Mouse (Mus musculus) CH12.LX (cell line): ENCODE results near the gene Itgal. TPM values are rescaled to one million over a fixed set of nuclear protein-coding genes. Genes with fewer than 3 reads are reported as not detected.

Source experiments
- DNase-seq: peaks from one replicate; pipeline ENCODE4 v3.0.0-alpha.2; 2013; ENCODE audit errors: extremely low read depth
- H3K27ac ChIP-seq: 2 replicates; pipeline ENCODE4 v1.5.1; 2012; ENCODE audit warnings: low read depth, mild to moderate bottlenecking, control low read depth, moderate library complexity; ENCODE audit not compliant: insufficient read depth
- H3K27me3 ChIP-seq: replicated peaks from 2 replicates; pipeline ENCODE3; 2012; ENCODE audit warnings: inconsistent platforms
- H3K36me3 ChIP-seq, 2 experiments: replicated peaks in 1 of 2; 2 replicates each; pipeline versions ENCODE3 to v1.6.1; 2012; ENCODE audit warnings: inconsistent platforms in 1 of 2, low read length in 1 of 2, mild to moderate bottlenecking in 1 of 2, mixed read lengths in 1 of 2, moderate library complexity in 1 of 2; ENCODE audit not compliant: control insufficient read depth in 1 of 2, insufficient read depth in 1 of 2
- H3K4me1 ChIP-seq, 2 experiments: 2 replicates each; pipeline ENCODE4 v1.6.1; 2012; ENCODE audit warnings: inconsistent platforms in 1 of 2, moderate library complexity in 1 of 2; ENCODE audit not compliant: insufficient read depth in 2 of 2, control insufficient read depth in 1 of 2
- H3K4me2 ChIP-seq: 2 replicates; pipeline ENCODE4 v1.6.1; 2012; ENCODE audit warnings: low read depth, mild to moderate bottlenecking, control low read depth; ENCODE audit not compliant: poor library complexity, insufficient read depth, severe bottlenecking
- H3K4me3 ChIP-seq, 3 experiments: fragments of 150-350 bp in 1 of 3; sonication (generic) in 1 of 3; replicated peaks in 1 of 3; 2 replicates each; pipeline versions ENCODE3 to v1.5.1; 2011 to 2012; ENCODE audit warnings: low read depth in 2 of 3, low read length in 2 of 3, mild to moderate bottlenecking in 2 of 3, moderate library complexity in 2 of 3, control low read depth in 1 of 3, improper control_type of control experiment in 1 of 3, inconsistent platforms in 1 of 3, mixed read lengths in 1 of 3; ENCODE audit not compliant: poor library complexity in 1 of 3
- H3K79me2 ChIP-seq: replicated peaks from 2 replicates; pipeline ENCODE4 v1.6.1; 2012; ENCODE audit warnings: mild to moderate bottlenecking, moderate library complexity; ENCODE audit not compliant: control insufficient read depth, poor library complexity, insufficient read depth, severe bottlenecking; ENCODE audit errors: extremely low read depth
- H3K9ac ChIP-seq: 2 replicates; pipeline ENCODE4 v1.6.1; 2012; ENCODE audit warnings: low read depth, mild to moderate bottlenecking, control low read depth, moderate library complexity; ENCODE audit not compliant: insufficient read depth
- H3K9me3 ChIP-seq: replicated peaks from 2 replicates; pipeline ENCODE3; 2012; ENCODE audit warnings: low read length, inconsistent platforms, mixed read lengths
- BHLHE40 ChIP-seq: IDR thresholded peaks from 2 replicates; pipeline ENCODE4 v1.6.1; 2011; ENCODE audit warnings: mild to moderate bottlenecking, low read depth, low read length, improper control_type of control experiment
- CHD1 ChIP-seq: IDR thresholded peaks from 2 replicates; pipeline ENCODE4 v1.6.1; 2012; ENCODE audit warnings: low read depth, low read length, improper control_type of control experiment, inconsistent platforms
- E2F4 ChIP-seq: IDR thresholded peaks from 2 replicates; pipeline ENCODE4 v1.6.1; 2011; ENCODE audit warnings: low read depth, low read length, improper control_type of control experiment; ENCODE audit not compliant: insufficient replicate concordance
- EP300 ChIP-seq: IDR thresholded peaks from 2 replicates; pipeline ENCODE4 v1.6.1; 2011; ENCODE audit warnings: low read length, improper control_type of control experiment
- ETS1 ChIP-seq: conservative IDR thresholded peaks from 2 replicates; pipeline ENCODE4 v1.6.1; 2012; ENCODE audit warnings: low read depth, mild to moderate bottlenecking, inconsistent platforms, low read length, improper control_type of control experiment, moderate library complexity
- GABPA ChIP-seq: IDR thresholded peaks from 2 replicates; pipeline ENCODE4 v1.6.1; 2012; ENCODE audit warnings: low read depth, low read length, improper control_type of control experiment, inconsistent platforms; ENCODE audit not compliant: insufficient replicate concordance
- HCFC1 ChIP-seq: IDR thresholded peaks from 2 replicates; pipeline ENCODE4 v1.6.1; 2012; ENCODE audit warnings: low read depth, mild to moderate bottlenecking, inconsistent platforms, low read length, improper control_type of control experiment
- IRF4 ChIP-seq: IDR thresholded peaks from 2 replicates; pipeline ENCODE4 v1.6.1; 2014; ENCODE audit warnings: low read depth, mild to moderate bottlenecking, inconsistent platforms, low read length, improper control_type of control experiment
- JUND ChIP-seq: conservative IDR thresholded peaks from 2 replicates; pipeline ENCODE4 v1.6.1; 2011; ENCODE audit warnings: low read depth, low read length, improper control_type of control experiment
- MAZ ChIP-seq: IDR thresholded peaks from 2 replicates; pipeline ENCODE4 v1.6.1; 2012; ENCODE audit warnings: low read depth, mild to moderate bottlenecking, inconsistent platforms, low read length, improper control_type of control experiment, moderate library complexity
- MEF2A ChIP-seq: IDR thresholded peaks from 2 replicates; pipeline ENCODE4 v1.6.1; 2014; ENCODE audit warnings: low read depth, mild to moderate bottlenecking, inconsistent platforms, low read length, improper control_type of control experiment, borderline replicate concordance
- MXI1 ChIP-seq: IDR thresholded peaks from 2 replicates; pipeline ENCODE4 v1.6.1; 2011; ENCODE audit warnings: mild to moderate bottlenecking, low read depth, low read length, improper control_type of control experiment
- NRF1 ChIP-seq: IDR thresholded peaks from 2 replicates; pipeline ENCODE4 v1.6.1; 2014; ENCODE audit warnings: low read depth, mild to moderate bottlenecking, inconsistent platforms, low read length, improper control_type of control experiment, moderate library complexity
- POLR2AphosphoS2 ChIP-seq: IDR thresholded peaks from 2 replicates; pipeline ENCODE4 v1.6.1; 2011; ENCODE audit warnings: low read depth, low read length, improper control_type of control experiment
- SIN3A ChIP-seq: IDR thresholded peaks from 2 replicates; pipeline ENCODE4 v1.6.1; 2012; ENCODE audit warnings: low read length, improper control_type of control experiment, inconsistent platforms
- SMC3 ChIP-seq: IDR thresholded peaks from 2 replicates; pipeline ENCODE4 v1.6.1; 2011; ENCODE audit warnings: low read depth, low read length, improper control_type of control experiment
- UBTF ChIP-seq: IDR thresholded peaks from 2 replicates; pipeline ENCODE4 v1.6.1; 2012; ENCODE audit warnings: low read depth, mild to moderate bottlenecking, inconsistent platforms, low read length, improper control_type of control experiment, moderate library complexity
- USF1 ChIP-seq: IDR thresholded peaks from 2 replicates; pipeline ENCODE4 v1.6.1; 2014; ENCODE audit warnings: low read depth, mild to moderate bottlenecking, inconsistent platforms, low read length, improper control_type of control experiment
- USF2 ChIP-seq: conservative IDR thresholded peaks from 2 replicates; pipeline ENCODE4 v1.6.1; 2011; ENCODE audit warnings: low read depth, low read length, improper control_type of control experiment
- ZC3H11A ChIP-seq: IDR thresholded peaks from 2 replicates; pipeline ENCODE4 v1.6.1; 2012; ENCODE audit warnings: low read depth, mild to moderate bottlenecking, inconsistent platforms, low read length, improper control_type of control experiment
- ZMIZ1 ChIP-seq: IDR thresholded peaks from 2 replicates; pipeline ENCODE4 v1.6.1; 2012; ENCODE audit warnings: low read depth, mild to moderate bottlenecking, inconsistent platforms, low read length, improper control_type of control experiment
- ZNF384 ChIP-seq: IDR thresholded peaks from 2 replicates; pipeline ENCODE4 v1.6.1; 2012; ENCODE audit warnings: low read depth, low read length, improper control_type of control experiment, inconsistent platforms
- dilution Hi-C: fragments of 300-500 bp; cut with MboI; formaldehyde crosslinking; loops from 2 replicates; pipeline ENCODE4 v1.14.3; 2020; ENCODE audit warnings: low sequenced_read_pairs; ENCODE audit not compliant: extremely low pct_unique_long_range_greater_than_20kb, extremely low pct_ligation_motif_present
- in situ Hi-C: fragments of 300-500 bp; cut with MboI; formaldehyde crosslinking; loops from 3 replicates; pipeline ENCODE4 v1.14.3; 2019; ENCODE audit warnings: low sequenced_read_pairs, low pct_ligation_motif_present, low pct_unique_long_range_greater_than_20kb, mixed read lengths
- polyA plus RNA-seq: library from polyadenylated mRNA; unstranded; fragments of >175 nt; gene quantifications from 2 replicates; pipeline ENCODE4 v1.2.1, GENCODE M21; 2012; ENCODE audit warnings: low read depth; ENCODE audit not compliant: insufficient read length
- total RNA-seq, 2 experiments: library from RNA; depleted of rRNA; stranded (reverse); fragments of 300-350 nt in 1 of 2; fragments of >200 nt in 1 of 2; gene quantifications; 2 replicates each; pipeline ENCODE4 v1.2.3; 2012 to 2014

Itgal gene
- total and polyA plus RNA-seq, 3 experiments: 43.9 to 177 (median 69.0) TPM

GRCm38 (mm10) chr7:127280092-127280491 lies 16.0 kb upstream of the Itgal start (continued):
- TF ChIP-seq MAZ (no peak), ZC3H11A (no peak), CHD1 (peak; percentile 34; the same call in 1 of the 2 replicates), ETS1 (peak; percentile 62), NRF1 (0 out of 2 replicates have a peak, but pooled peaks have one; percentile 5)

DNA sequence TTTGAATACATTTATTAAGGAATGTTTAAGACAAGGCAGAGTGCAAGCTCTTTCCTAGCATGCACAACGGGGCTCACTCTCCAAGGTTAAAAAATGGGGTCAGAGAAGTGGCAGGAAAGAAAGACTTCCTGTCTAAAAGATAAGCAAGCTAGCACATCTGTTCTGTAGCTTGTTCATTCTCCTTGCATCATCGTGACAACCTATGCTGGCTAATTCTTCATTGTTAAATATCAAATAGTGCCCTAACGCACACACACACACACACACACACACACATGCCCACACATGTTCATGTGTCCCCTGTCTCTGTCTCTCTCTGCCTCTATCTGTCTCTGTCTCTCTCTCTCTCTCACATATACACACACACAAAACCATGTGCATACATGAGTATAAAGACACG lies 14.9 kb upstream of the Itgal start:
- Histone ChIP-seq H3K4me1 (peaks cover 37 to 77% of the 10 kb centered on the region in 2 experiments), H3K27me3 (no peaks in the 10 kb centered on the region), H3K4me3 (no peak overlapping the region), H3K9ac (no peak overlapping the region), H3K27ac (no peak overlapping the region), H3K79me2 (no peaks in the 10 kb centered on the region), H3K4me2 (no peak overlapping the region)
- no peak for DNase-seq
- TF ChIP-seq JUND: no peak
- no peak for TF ChIP-seq BHLHE40
- TF ChIP-seq HCFC1: no peak
- no peak for TF ChIP-seq E2F4
- no peak for TF ChIP-seq GABPA
- TF ChIP-seq USF2: no peak
- TF ChIP-seq SMC3: no peak
- no peak for TF ChIP-seq UBTF
- TF ChIP-seq MXI1: no peak
- TF ChIP-seq EP300: no peak
- no peak for TF ChIP-seq MEF2A
- TF ChIP-seq IRF4: no peak
- TF ChIP-seq ZNF384: no peak
- TF ChIP-seq ZMIZ1: no peak
- TF ChIP-seq CHD1: no peak
- no peak for TF ChIP-seq POLR2AphosphoS2
- no peak for TF ChIP-seq USF1
- TF ChIP-seq SIN3A: no peak
- TF ChIP-seq, all 38 proteins: peak for 0
- dilution Hi-C loops (no loop called here), in situ Hi-C loops (no loop called here)
- Histone ChIP-seq H3K9me3 (no peaks in the 10 kb centered on the region), H3K36me3 (peaks cover 0 to under 1% of the 10 kb centered on the region in 2 experiments)
